Mouse (Mus musculus) lung, postnatal 0 days (tissue): ENCODE measurements around the gene Hipk2.

Experiments
- CTCF ChIP-seq: IDR thresholded peaks from 2 replicates; pipeline ENCODE4 v1.5.1; 2016; ENCODE audit warnings: antibody characterized with exemption, mild to moderate bottlenecking
- EP300 ChIP-seq: IDR thresholded peaks from 2 replicates; pipeline ENCODE4 v1.6.1; 2016; ENCODE audit warnings: antibody characterized with exemption, mild to moderate bottlenecking, control low read depth

DNA sequence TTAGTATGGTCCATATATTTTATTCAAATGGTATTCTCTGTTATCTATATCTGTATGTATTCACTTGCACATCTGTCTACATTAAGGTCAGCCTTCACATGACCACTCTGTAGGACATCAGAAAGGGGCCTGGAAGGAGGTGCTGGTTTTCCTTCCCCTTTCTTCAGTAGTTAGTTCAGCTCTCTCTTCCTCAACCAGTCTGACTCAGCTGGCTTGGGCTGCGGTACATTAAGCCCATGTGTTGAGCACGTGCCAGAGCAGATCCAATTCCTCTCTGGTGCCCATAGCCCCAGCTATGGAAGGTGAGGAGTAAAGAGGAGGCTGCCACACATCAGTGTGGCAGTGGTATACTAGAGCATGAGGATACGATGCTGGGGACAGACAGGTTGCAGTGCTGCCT, 165.5 kb downstream of the Hipk2 start:
- TF ChIP-seq CTCF (no peak), EP300 (no peak)
